10 mouse cellular contexts compared by ENCODE assay signal in the genomic region with DNA sequence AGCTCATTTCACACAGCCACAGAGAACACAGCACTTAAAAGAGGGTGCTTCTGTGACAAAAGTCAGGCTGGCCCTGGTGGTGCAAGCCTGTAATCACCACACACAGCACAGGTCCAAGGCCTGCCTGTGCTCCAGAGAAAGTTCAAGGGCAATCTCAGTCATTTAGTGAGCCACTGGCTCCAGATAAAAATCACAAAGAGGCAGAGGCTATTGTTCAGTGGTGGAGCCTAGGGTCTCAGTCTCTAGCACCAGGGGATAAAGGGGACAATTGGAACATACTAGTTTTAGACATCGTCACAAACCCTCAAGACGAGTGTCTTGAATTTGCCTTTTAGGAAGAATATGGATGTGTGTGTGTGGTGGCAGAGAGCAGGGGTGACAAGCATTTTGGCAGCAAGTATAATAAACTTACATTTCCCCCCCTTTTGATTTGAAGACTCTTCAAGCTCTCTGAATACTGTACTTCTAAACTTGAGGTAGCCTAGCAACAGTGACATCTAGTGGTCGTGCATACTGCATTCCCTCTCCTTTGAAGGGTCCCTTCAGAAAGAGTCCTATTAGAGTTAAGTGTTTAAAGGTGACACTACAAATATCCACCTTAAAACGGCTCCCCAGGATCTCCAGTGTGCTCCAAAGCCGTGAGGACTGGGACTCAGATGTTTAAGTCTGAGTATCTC. TPM values are rescaled to one million over a fixed set of nuclear protein-coding genes. Genes with fewer than 3 reads are reported as not detected.
A peak's percentile ranks its signal among the peaks of the same experiment; 100 is the strongest.
DNase-seq lines count a peak whose midpoint lies in the region; ATAC-seq and TF ChIP-seq lines count a peak whose summit lies in the region.
"Had no signal": no experiment of that assay in that cellular context is flagged by ENCODE, and none has a peak within 500 bp of the region (broad histone marks: within the 10 kb centered on the region; RNA-seq: fewer than 3 reads in every experiment).

No protein-coding gene starts in this region.

- DNase-seq in CD4-positive helper T cell, adult 2 months (ENCODE audit: low read depth, low spot score) = peak; percentile 14
- DNase-seq in MEL-GATA-1-ER (ENCODE audit: extremely low read depth, low read depth) = peak; percentile 30
- peak; percentile 67 to 71 for DNase-seq in cerebellum, postnatal 10 days
- peak; percentile 20 to 51 for DNase-seq in frontal cortex, postnatal 36 days (ENCODE audit: low spot score in 2 of 2)
- no peak for DNase-seq in lung, adult 2 months
- DNase-seq in retina, adult 2 months (ENCODE audit: low read depth, low spot score) = peak; percentile 3
- no peak for DNase-seq in spleen, postnatal 36 days (ENCODE audit: low spot score in 2 of 2)

- no peaks in the 10 kb centered on the region for H3K36me3 ChIP-seq in kidney, embryonic 16.5 days (ENCODE audit: insufficient read depth, low read length)
- H3K36me3 ChIP-seq: heart, embryonic 15.5 days had no signal

- no peaks in the 10 kb centered on the region for H3K27me3 ChIP-seq in kidney, embryonic 16.5 days (ENCODE audit: insufficient read depth, low read length)
- H3K27me3 ChIP-seq: heart, embryonic 15.5 days had no signal

- H3K4me2 ChIP-seq in kidney, embryonic 16.5 days (replicated peaks; ENCODE audit: low read depth, low read length) = no peak overlapping the region
- H3K4me2 ChIP-seq: heart, embryonic 15.5 days had no signal

- no peak overlapping the region for H3K27ac ChIP-seq in kidney, embryonic 16.5 days (ENCODE audit: low read length)
- H3K27ac ChIP-seq: heart, embryonic 15.5 days had no signal

- no peak overlapping the region for H3K9ac ChIP-seq in kidney, embryonic 16.5 days (replicated peaks; ENCODE audit: low read length)
- H3K9ac ChIP-seq: heart, embryonic 15.5 days had no signal

- WGBS in kidney, embryonic 16.5 days = 41% methylated on average over 5 of the region's 5 CpGs
- WGBS in lung, adult 2 months = 29% methylated on average over 5 of the region's 5 CpGs

- no peaks in the 10 kb centered on the region for H3K4me1 ChIP-seq in kidney, embryonic 16.5 days (ENCODE audit: insufficient read depth, low read length)
- no peaks in the 10 kb centered on the region for H3K4me1 ChIP-seq in lung, adult 2 months (ENCODE audit: control insufficient read depth, insufficient read depth, low read length)
- H3K4me1 ChIP-seq: heart, embryonic 15.5 days had no signal

- H3K9me3 ChIP-seq in kidney, embryonic 16.5 days (ENCODE audit: low read length) = peaks cover 2% of the 10 kb centered on the region; the same call in 1 of the 2 replicates
- H3K9me3 ChIP-seq: heart, embryonic 15.5 days had no signal

- H3K4me3 ChIP-seq in kidney, embryonic 16.5 days (ENCODE audit: low read length) = no peak overlapping the region
- no peak overlapping the region for H3K4me3 ChIP-seq in lung, adult 2 months (replicated peaks; ENCODE audit: extremely low read depth, low read depth, low read length)
- H3K4me3 ChIP-seq: heart, embryonic 15.5 days had no signal

- ATAC-seq in kidney, embryonic 16.5 days (ENCODE audit: low FRiP score, low TSS enrichment) = peak; percentile 63; the same call in 1 of the 2 replicates

- TF ChIP-seq POLR2A in lung, adult 2 months (IDR thresholded peaks at IDR 0.05; ENCODE audit: borderline replicate concordance, extremely low read depth, low read depth, low read length) = no peak

- TF ChIP-seq CTCF in lung, adult 2 months (IDR thresholded peaks at IDR 0.05; ENCODE audit: insufficient read depth, low read length) = peak; percentile 1; the same call in 1 of the 2 replicates

RNA-seq across cellular contexts. Expression of a gene that starts 33.1 kb away (rescaled TPM):
- polyA plus RNA-seq in kidney, embryonic 16.5 days (2015; fragmentation: Nextera tagmentation; extraction: Ambion mirVana) = 0.22 and 0.47 TPM in 2 replicates
- not detected in 2 replicates for polyA plus RNA-seq in lung, adult 2 months (2012; rRNA removed)
- polyA plus RNA-seq: spleen, adult 2 months had no signal

RNA-seq across cellular contexts. Expression of a gene that starts 40.8 kb away (rescaled TPM):
- polyA plus RNA-seq in kidney, embryonic 16.5 days (2015; fragmentation: Nextera tagmentation; extraction: Ambion mirVana) = 4.5 and 4.6 TPM in 2 replicates
- 0.26 and 0.63 TPM in 2 replicates for polyA plus RNA-seq in lung, adult 2 months (2012; rRNA removed)

RNA-seq across cellular contexts. Expression of a gene that starts 51.9 kb away (rescaled TPM):
- polyA plus RNA-seq in kidney, embryonic 16.5 days (2015; fragmentation: Nextera tagmentation; extraction: Ambion mirVana) = not detected in 2 replicates
- polyA plus RNA-seq in lung, adult 2 months (2012; rRNA removed) = not detected in 2 replicates
- polyA plus RNA-seq: spleen, adult 2 months had no signal

Comparison
In these comparisons a context has a peak if more than half of its experiments do, and no peak if none do; other contexts are left out.
1. DNase-seq: peak in CD4-positive helper T cell, adult 2 months (single experiment), MEL-GATA-1-ER (single experiment), cerebellum, postnatal 10 days (2 of 2), frontal cortex, postnatal 36 days (2 of 2) and retina, adult 2 months (single experiment); none in lung, adult 2 months (single experiment) and spleen, postnatal 36 days (0 of 2).